Mouse (Mus musculus) hindbrain, embryonic 15.5 days (tissue): ENCODE results near the gene Zfp866. TPM values are rescaled to one million over a fixed set of nuclear protein-coding genes. Genes with fewer than 3 reads are reported as not detected.

Experiments
- polyA plus RNA-seq: library from polyadenylated mRNA; unstranded; fragments of >200 nt; fragmentation: Nextera tagmentation; extraction: Ambion mirVana; gene quantifications from 2 replicates; pipeline ENCODE4 v1.2.1, GENCODE M21; 2015

Gene Zfp866
- polyA plus RNA-seq, 1 experiment from 2014 or later, result 37.7 TPM

Other genes starting within 250 kb of the Zfp866 start
- gene Zfp868, start 165.6 kb downstream of the Zfp866 start, polyA plus RNA-seq, result 33.9 and 36.0 TPM in 2 replicates
- gene Zfp964, start 136.7 kb downstream of the Zfp866 start, polyA plus RNA-seq, result 2.4 and 2.6 TPM in 2 replicates
- 22.8 and 24.9 TPM in 2 replicates for gene Zfp869, start 80.5 kb downstream of the Zfp866 start, polyA plus RNA-seq
- gene Zfp963, start 41.2 kb downstream of the Zfp866 start, polyA plus RNA-seq, result 6.0 and 7.0 TPM in 2 replicates
- 1.2 TPM in 1 of 2 replicates, not detected in the other for gene Gm20422, start 16.3 kb downstream of the Zfp866 start, polyA plus RNA-seq
- 50.1 and 54.6 TPM in 2 replicates for gene Atp13a1, start within 50 bp of the Zfp866 start, polyA plus RNA-seq
- gene Gmip, start 17.5 kb upstream of the Zfp866 start, polyA plus RNA-seq, result 31.1 and 38.7 TPM in 2 replicates
- 0.69 and 0.75 TPM in 2 replicates for gene Lpar2, start 31.3 kb upstream of the Zfp866 start, polyA plus RNA-seq
- 59.4 and 59.5 TPM in 2 replicates for gene Pbx4, start 41.3 kb upstream of the Zfp866 start, polyA plus RNA-seq
- gene Cilp2, start 96.5 kb upstream of the Zfp866 start, polyA plus RNA-seq, result 6.7 and 6.9 TPM in 2 replicates
- gene Tssk6, start 111.0 kb upstream of the Zfp866 start, polyA plus RNA-seq, result 3.5 and 4.3 TPM in 2 replicates
- 196 and 197 TPM in 2 replicates for gene Ndufa13, start 111.4 kb upstream of the Zfp866 start, polyA plus RNA-seq
- 10.1 and 13.8 TPM in 2 replicates for gene Yjefn3, start 111.5 kb upstream of the Zfp866 start, polyA plus RNA-seq
- 31.7 and 33.1 TPM in 2 replicates for gene Gatad2a, start 205.2 kb upstream of the Zfp866 start, polyA plus RNA-seq